Mouse (Mus musculus): ENCODE results near the gene Ntng2.

The Ntng2 gene

GRCm38 (mm10) chr2:29191216-29192215 is 61.3 kb downstream of the Ntng2 start:
- DNase-seq (ENCODE audit: low spot score in 2 of 2) = no peak

GRCm38 (mm10) chr2:29190392-29190791 is 62.4 kb downstream of the Ntng2 start:
- no peak for DNase-seq (ENCODE audit: low spot score in 2 of 2)

GRCm38 (mm10) chr2:29186209-29186608 is 66.6 kb downstream of the Ntng2 start:
- no peak for DNase-seq (ENCODE audit: low spot score in 2 of 2)

GRCm38 (mm10) chr2:29183266-29183924 is 69.4 kb downstream of the Ntng2 start:
- no peak for DNase-seq (ENCODE audit: low spot score in 2 of 2)

- DNase-seq (ENCODE audit: low spot score in 2 of 2) = no peak
Measured at GRCm38 (mm10) chr2:29181111-29181510, 71.7 kb downstream of the Ntng2 start.

GRCm38 (mm10) chr2:29179810-29180209 is 73.0 kb downstream of the Ntng2 start:
- no peak for DNase-seq (ENCODE audit: low spot score in 2 of 2)

GRCm38 (mm10) chr2:29174887-29175286 is 77.9 kb downstream of the Ntng2 start:
- no peak for DNase-seq (ENCODE audit: low spot score in 2 of 2)

- no peak for DNase-seq (ENCODE audit: low spot score in 2 of 2)
Measured at GRCm38 (mm10) chr2:29168067-29168466, 84.7 kb downstream of the Ntng2 start.

- no peak for DNase-seq (ENCODE audit: low spot score in 2 of 2)
Measured at GRCm38 (mm10) chr2:29151941-29152340, 100.9 kb downstream of the Ntng2 start.
